Mouse (Mus musculus) erythroid progenitor cell, adult 5-6 weeks (primary cell): ENCODE measurements around the gene Avpr1b. TPM values are rescaled to one million over a fixed set of nuclear protein-coding genes. Genes with fewer than 3 reads are reported as not detected.

ENCODE experiments used
- ATAC-seq: replicated peaks from 2 replicates; pipeline ENCODE4 v1.8.0; 2016; ENCODE audit warnings: moderate number of reproducible peaks, mild to moderate bottlenecking, moderate TSS enrichment, inconsistent platforms; ENCODE audit not compliant: poor library complexity, low FRiP score, severe bottlenecking
- total RNA-seq, 2 experiments: library from RNA; stranded (forward) in 1 of 2; stranded (reverse) in 1 of 2; fragments of 150-400 nt in 1 of 2; fragments of 186-747, 209-891 nt in 1 of 2; gene quantifications; 2 replicates each; pipeline versions ENCODE4 v1.2.3 to v1.2.4; 2015 to 2017; ENCODE audit warnings: low replicate concordance in 2 of 2

Gene Avpr1b
- total RNA-seq, 2 experiments from 2014 or later = not detected

DNA sequence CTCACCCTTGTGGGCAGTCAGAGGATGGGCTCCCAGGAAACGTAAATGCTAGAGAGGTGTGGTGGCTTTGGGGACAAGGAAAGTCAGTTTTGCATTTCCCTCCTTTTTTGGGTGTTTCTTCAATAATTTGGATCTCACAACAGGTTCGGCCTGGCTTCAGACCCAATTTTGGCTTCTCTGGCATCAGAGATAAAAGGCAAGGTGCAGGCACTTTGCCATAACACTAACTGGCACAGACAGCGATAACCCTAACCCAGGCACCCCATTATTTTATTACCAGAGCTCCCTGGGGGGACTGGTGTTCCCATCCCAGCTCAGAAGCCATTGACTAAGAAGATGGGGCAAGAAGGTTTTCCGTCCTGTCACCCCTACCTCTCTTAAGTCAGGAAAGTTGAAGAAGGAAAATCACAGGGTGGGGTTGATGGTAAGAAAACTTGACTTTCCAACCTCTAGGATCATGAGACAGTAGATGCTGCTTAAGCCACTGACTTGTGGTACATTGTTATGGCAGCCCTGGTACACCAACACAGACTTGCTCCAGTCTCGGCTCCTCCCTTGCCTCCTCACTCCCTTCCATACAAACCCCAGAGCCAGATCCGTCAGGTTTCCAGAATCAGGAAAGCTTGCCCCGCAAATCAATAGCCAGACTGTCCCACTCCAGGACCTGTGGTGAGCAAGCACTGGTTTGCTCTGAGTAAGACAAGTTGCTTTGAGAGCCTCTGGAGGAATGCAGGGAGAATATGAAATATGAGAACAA is 61.9 kb downstream of the Avpr1b start:
- ATAC-seq = peak; percentile 46

Other genes starting within 250 kb of the Avpr1b start
- gene Srgap2, start 71.9 kb upstream of the Avpr1b start, total RNA-seq (2015; ENCODE audit: low replicate concordance) = 20.1 and 31.4 TPM in 2 replicates
- gene Srgap2, start 71.9 kb upstream of the Avpr1b start, total RNA-seq (2017; ENCODE audit: low replicate concordance) = 22.8 and 31.3 TPM in 2 replicates
- 1.1 TPM in 1 of 2 replicates, not detected in the other for gene Fam72a, start 71.3 kb upstream of the Avpr1b start, total RNA-seq (2015; ENCODE audit: low replicate concordance)
- 1.3 TPM in 1 of 2 replicates, not detected in the other for gene Fam72a, start 71.3 kb upstream of the Avpr1b start, total RNA-seq (2017; ENCODE audit: low replicate concordance)
- gene Ctse, start 39.1 kb downstream of the Avpr1b start, total RNA-seq (2015; ENCODE audit: low replicate concordance) = 3,936 and 3,940 TPM in 2 replicates
- gene Ctse, start 39.1 kb downstream of the Avpr1b start, total RNA-seq (2017; ENCODE audit: low replicate concordance) = 2,045 and 2,132 TPM in 2 replicates
- gene Rab7b, start 89.5 kb downstream of the Avpr1b start, total RNA-seq (2015; ENCODE audit: low replicate concordance) = 0.72 and 1.3 TPM in 2 replicates
- gene Rab7b, start 89.5 kb downstream of the Avpr1b start, total RNA-seq (2017; ENCODE audit: low replicate concordance) = 1.7 and 4.2 TPM in 2 replicates
- gene Slc26a9, start 144.8 kb downstream of the Avpr1b start, total RNA-seq (2015; ENCODE audit: low replicate concordance) = not detected in 2 replicates
- gene Slc26a9, start 144.8 kb downstream of the Avpr1b start, total RNA-seq (2017; ENCODE audit: low replicate concordance) = not detected in 2 replicates
- gene Pm20d1, start 198.1 kb downstream of the Avpr1b start, total RNA-seq (2015; ENCODE audit: low replicate concordance) = not detected in 2 replicates
- gene Pm20d1, start 198.1 kb downstream of the Avpr1b start, total RNA-seq (2017; ENCODE audit: low replicate concordance) = not detected in 2 replicates
- 0.72 and 1.7 TPM in 2 replicates for gene Slc41a1, start 228.3 kb downstream of the Avpr1b start, total RNA-seq (2015; ENCODE audit: low replicate concordance)
- gene Slc41a1, start 228.3 kb downstream of the Avpr1b start, total RNA-seq (2017; ENCODE audit: low replicate concordance) = 0.64 and 2.2 TPM in 2 replicates